Mouse (Mus musculus) 416B (cell line): ENCODE results near the gene Tceal1.

ENCODE experiments used
- DNase-seq: peaks from one replicate; pipeline ENCODE4 v3.0.0; 2011; ENCODE audit warnings: low read depth

Gene Tceal1

DNA sequence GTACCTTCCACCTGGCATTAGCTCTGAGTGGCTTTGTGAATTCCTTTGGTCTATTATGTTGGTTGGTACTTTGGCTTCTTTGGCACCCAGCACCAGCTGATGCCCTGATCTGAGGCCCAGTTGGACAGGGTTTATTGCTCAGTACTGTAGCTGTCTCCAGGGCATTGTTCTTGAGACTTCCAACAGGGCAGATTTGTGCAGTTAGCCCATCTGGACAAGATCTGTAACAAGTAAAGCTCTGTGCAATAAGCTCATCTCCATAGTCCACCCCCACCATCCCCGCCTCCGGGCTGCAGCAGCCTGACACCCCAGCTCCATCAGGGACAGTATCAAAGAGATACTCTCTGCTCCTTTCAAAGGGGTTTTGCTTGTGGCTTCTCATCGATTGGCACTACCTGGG is 47.7 kb downstream of the Tceal1 start:
- DNase-seq: no peak
